ENCODE assay signal across 43 mouse cellular contexts in genomic region chr9:108131502-108131901, GRCm38 (mm10). TPM values are rescaled to one million over a fixed set of nuclear protein-coding genes. Genes with fewer than 3 reads are reported as not detected.
"Had no signal": no experiment of that assay in that cellular context is flagged by ENCODE, and none has a peak within 500 bp of the region (broad histone marks: within the 10 kb centered on the region; RNA-seq: fewer than 3 reads in every experiment).

No protein-coding gene starts in this region.

- H3K9ac ChIP-seq: heart, embryonic 12.5 days; heart, embryonic 13.5 days; heart, embryonic 15.5 days; hindbrain, embryonic 12.5 days; hindbrain, embryonic 13.5 days; hindbrain, embryonic 14.5 days; hindbrain, embryonic 15.5 days; intestine, embryonic 15.5 days; kidney, embryonic 15.5 days had no signal

- H3K4me1 ChIP-seq: hindbrain, embryonic 12.5 days; hindbrain, embryonic 13.5 days; hindbrain, embryonic 15.5 days had no signal

- H3K27me3 ChIP-seq: hindbrain, embryonic 12.5 days; hindbrain, embryonic 13.5 days; hindbrain, embryonic 15.5 days; intestine, embryonic 15.5 days; kidney, embryonic 15.5 days had no signal

- H3K9me3 ChIP-seq: heart, embryonic 10.5 days; heart, embryonic 12.5 days; heart, embryonic 13.5 days; heart, embryonic 15.5 days; hindbrain, embryonic 10.5 days; hindbrain, embryonic 12.5 days; hindbrain, embryonic 13.5 days; hindbrain, embryonic 15.5 days; intestine, embryonic 15.5 days; kidney, embryonic 15.5 days had no signal

- H3K36me3 ChIP-seq: heart, embryonic 10.5 days; heart, embryonic 12.5 days; heart, embryonic 13.5 days; heart, embryonic 15.5 days; intestine, embryonic 15.5 days; kidney, embryonic 15.5 days had no signal

- H3K27ac ChIP-seq: heart, embryonic 10.5 days; heart, embryonic 13.5 days; heart, embryonic 15.5 days; hindbrain, embryonic 10.5 days; hindbrain, embryonic 12.5 days; hindbrain, embryonic 13.5 days; hindbrain, embryonic 14.5 days; hindbrain, embryonic 15.5 days; hindbrain, postnatal 0 days; intestine, embryonic 15.5 days; kidney, embryonic 15.5 days; kidney, postnatal 0 days had no signal

- H3K4me3 ChIP-seq: heart, embryonic 10.5 days; heart, embryonic 12.5 days; heart, embryonic 13.5 days; heart, embryonic 15.5 days; hindbrain, embryonic 10.5 days; hindbrain, embryonic 12.5 days; hindbrain, embryonic 13.5 days; hindbrain, embryonic 15.5 days; intestine, embryonic 15.5 days; kidney, embryonic 15.5 days; left cerebral cortex, adult 2 months had no signal

- DNase-seq: heart, postnatal 10 days; heart, postnatal 14 days; heart, postnatal 36 days; heart, postnatal 4 days; kidney, adult 11 months; kidney, adult 18-20 months; kidney, adult 2 months; kidney, adult 8-10 months; kidney, adult 9 months; kidney, postnatal 10 days; kidney, postnatal 14 days; kidney, postnatal 25 days; kidney, postnatal 36 days; kidney, postnatal 4 days; layer of hippocampus, adult 9-11 months; layer of hippocampus, postnatal 36 days had no signal

RNA-seq across cellular contexts. Expression of gene Mst1, which starts 51.3 kb away (rescaled TPM):
- total RNA-seq: heart, postnatal 10 days; heart, postnatal 25 days; heart, postnatal 36 days; heart, postnatal 4 days; hematopoietic stem cell, adult 5-6 weeks; hindbrain, postnatal 0 days; layer of hippocampus, adult 18-20 months; layer of hippocampus, adult 8-10 months; layer of hippocampus, postnatal 10 days; layer of hippocampus, postnatal 14 days; layer of hippocampus, postnatal 25 days; layer of hippocampus, postnatal 36 days; left cerebral cortex, adult 18-20 months; left cerebral cortex, adult 2 months; left cerebral cortex, adult 8-10 months had no signal
- polyA plus RNA-seq: heart, embryonic 14.5 days; heart, embryonic 15.5 days; heart, postnatal 0 days; hindbrain, embryonic 13.5 days; hindbrain, embryonic 14.5 days; hindbrain, embryonic 16.5 days; hindbrain, postnatal 0 days; kidney, embryonic 14.5 days had no signal
